Mouse (Mus musculus): ENCODE measurements around the gene Sec14l1. TPM values are rescaled to one million over a fixed set of nuclear protein-coding genes. Genes with fewer than 3 reads are reported as not detected.

The Sec14l1 gene
- polyA plus RNA-seq, 1 experiment: 22.8 TPM

DNA sequence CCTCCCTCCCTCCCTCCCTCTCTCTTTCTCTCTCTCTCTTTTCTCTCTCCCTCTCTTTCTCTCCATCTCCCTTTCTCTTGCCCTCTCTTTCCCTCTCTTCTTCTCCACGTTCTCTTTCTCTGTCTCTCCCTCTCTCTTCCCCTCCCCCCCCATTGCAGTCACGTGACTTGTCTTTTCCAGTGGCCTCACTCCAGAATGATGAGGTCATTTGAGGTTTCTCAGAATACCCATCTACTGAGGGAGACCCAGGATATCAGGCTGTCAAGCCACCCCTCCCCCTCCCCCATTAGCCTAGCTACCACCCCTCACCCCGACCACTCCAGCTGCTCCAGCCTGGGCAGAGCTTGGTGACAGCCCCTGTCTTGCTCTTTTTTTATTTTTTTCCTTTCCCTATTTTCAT, 68.3 kb downstream of the Sec14l1 start:
- Histone ChIP-seq H3K4me3 (replicated peaks; ENCODE audit: control insufficient read depth, low read depth, low read length) (no peak overlapping the region), H3K4me1 (ENCODE audit: control insufficient read depth, insufficient read depth, low read length) (no peaks in the 10 kb centered on the region), H3K27ac (ENCODE audit: control insufficient read depth, insufficient read depth, low read depth, low read length, poor library complexity) (no peak overlapping the region)
- 72% methylated on average over 3 of the region's 3 CpGs for WGBS
- TF ChIP-seq CTCF (IDR thresholded peaks at IDR 0.05; ENCODE audit: control insufficient read depth, insufficient read depth, low read length) (no peak), POLR2A (IDR thresholded peaks at IDR 0.05; ENCODE audit: borderline replicate concordance, control insufficient read depth, low read depth, low read length) (no peak)

DNA sequence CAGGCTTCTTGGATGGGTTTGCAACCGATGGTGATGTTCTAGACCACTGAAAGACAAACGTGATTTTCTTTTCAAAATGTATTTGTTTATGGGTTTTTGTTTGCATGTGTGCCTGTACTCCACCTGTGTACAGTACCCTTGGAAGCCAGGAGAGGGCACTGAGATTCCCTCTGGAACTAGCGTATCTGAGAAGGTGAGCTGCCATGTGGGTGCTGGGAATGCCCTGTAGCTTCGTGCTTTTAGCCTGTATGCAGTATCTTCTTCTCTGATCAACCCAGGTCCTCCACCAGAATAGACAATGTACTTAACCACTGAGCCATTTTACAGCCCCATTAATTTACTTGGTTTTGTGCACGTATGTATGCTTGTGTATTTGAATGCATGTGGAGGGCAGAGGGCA, 68.9 kb downstream of the Sec14l1 start:
- Histone ChIP-seq H3K4me1 (ENCODE audit: control insufficient read depth, insufficient read depth, low read length) (no peaks in the 10 kb centered on the region), H3K27ac (ENCODE audit: control insufficient read depth, insufficient read depth, low read depth, low read length, poor library complexity) (no peak overlapping the region), H3K4me3 (replicated peaks; ENCODE audit: control insufficient read depth, low read depth, low read length) (no peak overlapping the region)
- TF ChIP-seq POLR2A (IDR thresholded peaks at IDR 0.05; ENCODE audit: borderline replicate concordance, control insufficient read depth, low read depth, low read length) (no peak), CTCF (IDR thresholded peaks at IDR 0.05; ENCODE audit: control insufficient read depth, insufficient read depth, low read length) (no peak)
- 85% methylated on average over 5 of the region's 5 CpGs for WGBS

DNA sequence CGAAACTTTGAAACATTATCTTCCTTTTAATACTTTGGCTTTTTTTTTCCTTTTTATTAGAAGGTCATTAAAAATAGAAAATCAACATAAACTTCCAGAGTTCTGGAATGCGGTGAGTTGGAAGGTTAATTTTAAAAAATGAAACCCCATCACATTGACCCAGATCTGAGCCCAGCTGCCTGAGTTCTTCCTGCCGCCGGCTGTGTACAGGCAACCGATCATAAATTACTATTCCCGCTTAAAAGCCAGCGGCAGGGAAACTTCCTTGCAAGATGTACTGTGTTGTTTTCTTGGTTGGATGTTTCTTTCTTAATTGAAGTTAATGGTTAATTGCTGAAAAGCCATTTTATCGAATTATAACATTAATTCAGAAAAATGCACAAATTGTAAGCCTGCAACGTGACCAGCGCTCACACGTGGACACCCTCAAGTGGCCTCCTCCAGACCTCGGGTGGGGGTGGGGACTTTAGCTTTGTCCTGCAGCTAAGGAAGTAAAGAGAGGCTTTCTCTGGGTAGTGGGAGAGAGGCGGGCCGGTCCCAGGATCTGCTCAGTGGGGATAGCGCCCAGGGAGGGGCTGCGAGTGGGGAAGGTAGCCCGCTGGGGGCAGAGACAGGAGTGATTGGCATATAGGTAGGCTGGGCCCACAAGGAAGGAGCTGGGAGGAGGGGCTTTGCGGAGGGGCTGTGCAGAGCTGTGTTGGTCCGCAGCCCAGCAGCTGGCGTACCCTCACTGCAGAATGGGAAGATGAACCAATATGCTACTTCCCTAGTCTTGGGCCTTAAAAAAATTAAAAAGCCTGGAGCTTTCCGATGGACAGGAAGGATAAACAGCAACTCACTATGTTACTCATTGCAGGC, 70.3 kb downstream of the Sec14l1 start:
- Histone ChIP-seq H3K4me1 (ENCODE audit: control insufficient read depth, insufficient read depth, low read length) (no peaks in the 10 kb centered on the region), H3K4me3 (replicated peaks; ENCODE audit: control insufficient read depth, low read depth, low read length) (no peak overlapping the region), H3K27ac (ENCODE audit: control insufficient read depth, insufficient read depth, low read depth, low read length, poor library complexity) (no peak overlapping the region)
- TF ChIP-seq CTCF (IDR thresholded peaks at IDR 0.05; ENCODE audit: control insufficient read depth, insufficient read depth, low read length) (no peak), POLR2A (IDR thresholded peaks at IDR 0.05; ENCODE audit: borderline replicate concordance, control insufficient read depth, low read depth, low read length) (no peak)
- 45% methylated on average over 21 of the region's 21 CpGs for WGBS

DNA sequence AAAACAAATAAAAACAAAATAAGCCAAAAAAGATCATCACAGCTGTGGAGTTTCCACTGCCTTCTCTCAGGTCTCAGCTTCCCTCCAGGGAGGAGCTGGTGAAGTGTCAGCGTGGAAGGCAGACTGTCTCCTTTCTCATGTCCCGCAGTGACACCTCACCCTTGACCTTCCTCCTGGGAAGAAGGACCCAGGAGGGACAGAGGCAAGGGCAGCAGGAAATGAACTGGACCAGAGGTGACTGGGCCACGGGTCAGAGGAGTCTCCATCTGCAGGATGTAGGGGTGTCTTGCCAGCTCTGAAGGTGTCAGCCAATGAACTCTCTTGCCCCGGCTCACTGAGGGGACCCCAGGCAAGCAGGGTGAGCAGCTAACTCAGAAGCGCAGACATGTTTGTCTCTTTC, 76.6 kb downstream of the Sec14l1 start:
- H3K27ac ChIP-seq (ENCODE audit: control insufficient read depth, insufficient read depth, low read depth, low read length, poor library complexity): no peak overlapping the region
- TF ChIP-seq POLR2A (IDR thresholded peaks at IDR 0.05; ENCODE audit: borderline replicate concordance, control insufficient read depth, low read depth, low read length) (no peak), CTCF (IDR thresholded peaks at IDR 0.05; ENCODE audit: control insufficient read depth, insufficient read depth, low read length) (no peak)
- no peaks in the 10 kb centered on the region for H3K4me1 ChIP-seq (ENCODE audit: control insufficient read depth, insufficient read depth, low read length)
- no peak overlapping the region for H3K4me3 ChIP-seq (replicated peaks; ENCODE audit: control insufficient read depth, low read depth, low read length)
- WGBS: 76% methylated on average over 5 of the region's 5 CpGs

DNA sequence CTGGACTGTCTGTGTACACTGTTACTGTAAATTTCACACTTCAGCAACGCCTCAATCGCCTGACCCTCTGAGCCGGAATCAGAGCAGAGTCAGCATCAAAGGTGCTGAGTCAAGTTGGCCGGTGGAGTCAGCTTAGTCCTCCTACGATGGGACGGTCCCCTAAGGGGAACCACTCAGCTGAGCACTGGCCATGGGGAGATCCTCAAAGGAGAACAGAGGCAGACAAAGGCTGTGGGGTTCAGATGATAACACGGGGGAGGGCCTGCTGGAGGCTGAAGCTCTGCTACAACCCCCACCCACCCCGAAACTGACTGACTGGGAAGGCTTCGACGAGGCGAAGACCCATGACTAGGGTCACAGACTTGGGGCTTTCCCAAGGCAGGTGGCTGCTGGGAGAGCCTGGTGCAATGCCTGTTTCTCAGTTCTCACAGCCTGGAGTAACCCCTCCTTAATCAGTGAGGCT, 79.5 kb downstream of the Sec14l1 start:
- WGBS: 38% methylated on average over 11 of the region's 11 CpGs
- H3K27ac ChIP-seq (ENCODE audit: control insufficient read depth, insufficient read depth, low read depth, low read length, poor library complexity): no peak overlapping the region
- no peak for TF ChIP-seq CTCF (IDR thresholded peaks at IDR 0.05; ENCODE audit: control insufficient read depth, insufficient read depth, low read length)
- TF ChIP-seq POLR2A (IDR thresholded peaks at IDR 0.05; ENCODE audit: borderline replicate concordance, control insufficient read depth, low read depth, low read length): no peak
- no peak overlapping the region for H3K4me3 ChIP-seq (replicated peaks; ENCODE audit: control insufficient read depth, low read depth, low read length)
- H3K4me1 ChIP-seq (ENCODE audit: control insufficient read depth, insufficient read depth, low read length): peaks cover 2% of the 10 kb centered on the region

DNA sequence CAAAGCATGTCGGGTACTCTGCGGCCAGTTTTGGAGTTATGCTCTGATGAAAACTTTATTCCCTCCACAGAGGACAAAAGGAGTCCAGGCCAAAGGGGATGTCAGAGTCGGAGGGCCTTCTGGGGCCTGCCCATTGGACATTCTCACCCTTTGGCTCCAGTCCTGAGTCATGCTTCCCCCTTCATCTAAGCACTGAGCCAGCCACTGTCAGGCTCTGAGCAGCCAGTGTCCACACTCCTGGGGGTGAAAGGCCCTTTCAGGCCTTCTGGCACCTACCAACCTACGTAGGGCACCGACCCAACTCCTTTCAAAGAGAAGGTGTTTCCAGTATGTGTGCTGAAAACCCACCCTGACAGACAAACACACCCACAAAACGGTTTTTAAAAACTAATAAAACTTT, 80.6 kb downstream of the Sec14l1 start:
- Histone ChIP-seq H3K4me1 (ENCODE audit: control insufficient read depth, insufficient read depth, low read length) (peaks cover 2% of the 10 kb centered on the region), H3K27ac (ENCODE audit: control insufficient read depth, insufficient read depth, low read depth, low read length, poor library complexity) (no peak overlapping the region), H3K4me3 (replicated peaks; ENCODE audit: control insufficient read depth, low read depth, low read length) (no peak overlapping the region)
- no peak for TF ChIP-seq CTCF (IDR thresholded peaks at IDR 0.05; ENCODE audit: control insufficient read depth, insufficient read depth, low read length)
- TF ChIP-seq POLR2A (IDR thresholded peaks at IDR 0.05; ENCODE audit: borderline replicate concordance, control insufficient read depth, low read depth, low read length): no peak
- 73% methylated on average over 6 of the region's 6 CpGs for WGBS

DNA sequence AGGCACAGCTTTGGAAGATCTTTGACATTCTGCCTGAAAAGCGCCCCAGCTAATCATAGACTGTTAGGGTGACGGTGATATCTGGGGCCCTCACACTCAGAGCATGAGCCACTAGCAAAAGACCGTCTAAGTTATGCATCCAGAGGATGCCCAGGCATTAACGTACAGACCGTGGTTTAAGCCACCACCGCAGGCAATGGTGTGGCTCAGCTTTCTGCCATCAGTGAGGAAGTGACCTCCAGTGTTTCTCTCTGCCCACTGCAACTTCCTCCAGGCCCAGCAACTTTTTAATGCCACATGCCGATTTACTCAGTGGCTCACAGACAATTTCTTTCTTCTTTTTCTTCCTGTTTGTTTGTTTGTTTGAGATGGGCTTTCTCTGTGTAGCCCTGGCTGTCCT, 81.7 kb downstream of the Sec14l1 start:
- H3K4me3 ChIP-seq (replicated peaks; ENCODE audit: control insufficient read depth, low read depth, low read length): no peak overlapping the region
- H3K27ac ChIP-seq (ENCODE audit: control insufficient read depth, insufficient read depth, low read depth, low read length, poor library complexity): no peak overlapping the region
- WGBS: 15% methylated on average over 7 of the region's 7 CpGs
- TF ChIP-seq CTCF (IDR thresholded peaks at IDR 0.05; ENCODE audit: control insufficient read depth, insufficient read depth, low read length): no peak
- no peak for TF ChIP-seq POLR2A (IDR thresholded peaks at IDR 0.05; ENCODE audit: borderline replicate concordance, control insufficient read depth, low read depth, low read length)
- peaks cover 2% of the 10 kb centered on the region for H3K4me1 ChIP-seq (ENCODE audit: control insufficient read depth, insufficient read depth, low read length)

DNA sequence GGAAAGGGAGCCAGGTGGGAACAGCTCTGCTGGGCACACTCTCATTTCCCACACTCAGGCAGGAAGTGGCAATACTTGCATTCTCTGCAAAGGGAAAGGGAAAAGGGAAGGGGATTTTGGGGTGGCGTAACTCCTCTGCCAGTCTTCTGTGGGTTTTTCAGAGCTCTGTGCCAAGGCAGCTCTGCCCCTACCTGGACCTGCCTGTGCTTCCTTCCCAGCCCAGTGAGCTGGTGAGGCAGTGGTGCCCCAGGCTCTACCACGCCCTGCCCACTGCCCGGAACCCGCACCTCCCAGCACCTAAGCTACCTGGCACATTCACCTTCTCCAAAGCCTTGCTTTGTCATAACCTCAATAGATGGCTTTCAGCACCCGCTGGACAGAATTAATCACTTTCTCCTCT, 83.2 kb downstream of the Sec14l1 start:
- peaks cover 2% of the 10 kb centered on the region for H3K4me1 ChIP-seq (ENCODE audit: control insufficient read depth, insufficient read depth, low read length)
- TF ChIP-seq POLR2A (IDR thresholded peaks at IDR 0.05; ENCODE audit: borderline replicate concordance, control insufficient read depth, low read depth, low read length): no peak
- TF ChIP-seq CTCF (IDR thresholded peaks at IDR 0.05; ENCODE audit: control insufficient read depth, insufficient read depth, low read length): no peak
- H3K4me3 ChIP-seq (replicated peaks; ENCODE audit: control insufficient read depth, low read depth, low read length): no peak overlapping the region
- 20% methylated on average over 5 of the region's 5 CpGs for WGBS
- H3K27ac ChIP-seq (ENCODE audit: control insufficient read depth, insufficient read depth, low read depth, low read length, poor library complexity): no peak overlapping the region
